Mouse (Mus musculus): ENCODE results near the gene Fut2.
A peak's percentile ranks its signal among the peaks of the same experiment; 100 is the strongest.

The Fut2 gene

DNA sequence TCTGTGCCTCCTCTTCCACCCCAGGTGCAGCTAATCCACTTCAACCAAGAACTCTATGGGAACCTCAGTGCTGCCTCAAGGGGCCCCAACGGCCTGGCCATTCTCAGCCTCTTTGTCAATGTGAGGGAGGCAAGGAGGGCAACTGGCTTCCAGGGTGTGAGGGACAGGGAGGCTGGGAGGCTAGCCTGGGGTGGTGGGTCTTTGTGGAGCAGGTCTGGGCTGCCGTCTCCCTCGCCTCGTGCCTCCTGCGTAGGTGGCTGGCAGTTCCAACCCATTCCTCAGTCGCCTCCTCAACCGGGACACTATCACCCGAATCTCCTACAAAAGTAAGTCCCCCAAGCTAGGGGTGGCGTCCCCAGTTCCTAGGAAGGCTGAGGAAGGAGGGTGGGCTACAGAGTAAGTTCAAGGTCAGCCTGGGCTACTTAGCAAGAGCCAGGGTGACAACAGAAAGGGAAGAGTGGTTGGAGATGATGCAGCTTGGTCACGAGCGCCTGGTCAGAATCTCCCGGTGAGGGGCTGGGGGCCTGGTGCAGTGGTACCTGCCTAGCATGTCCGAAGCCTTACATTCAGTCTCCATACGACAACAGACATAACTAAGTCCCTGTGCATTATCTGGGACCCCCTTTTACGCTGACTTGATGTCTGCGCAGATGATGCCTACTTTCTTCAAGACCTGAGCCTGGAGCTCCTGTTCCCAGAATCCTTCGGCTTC, 36.8 kb upstream of the Fut2 start:
- DNase-seq (ENCODE audit: low spot score) = no peak

DNA sequence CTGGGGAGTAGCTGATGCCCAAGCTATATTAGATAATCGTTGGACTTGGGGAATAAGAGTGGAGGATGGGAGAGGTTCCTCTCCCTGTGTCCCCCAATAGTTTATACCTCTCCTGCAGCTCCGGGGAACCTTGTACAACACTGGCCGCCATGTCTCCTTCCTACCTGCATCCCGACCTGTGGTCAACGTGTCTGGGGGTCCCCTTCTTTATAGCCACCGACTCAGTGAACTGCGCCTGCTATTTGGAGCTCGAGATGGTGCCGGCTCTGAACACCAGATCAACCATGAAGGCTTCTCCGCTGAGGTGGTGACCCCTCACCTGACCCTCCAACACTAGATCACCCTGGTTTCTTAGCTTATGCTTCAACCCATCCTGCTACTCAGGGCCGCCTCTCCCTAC, 36.1 kb upstream of the Fut2 start:
- DNase-seq (ENCODE audit: low spot score) = no peak

DNA sequence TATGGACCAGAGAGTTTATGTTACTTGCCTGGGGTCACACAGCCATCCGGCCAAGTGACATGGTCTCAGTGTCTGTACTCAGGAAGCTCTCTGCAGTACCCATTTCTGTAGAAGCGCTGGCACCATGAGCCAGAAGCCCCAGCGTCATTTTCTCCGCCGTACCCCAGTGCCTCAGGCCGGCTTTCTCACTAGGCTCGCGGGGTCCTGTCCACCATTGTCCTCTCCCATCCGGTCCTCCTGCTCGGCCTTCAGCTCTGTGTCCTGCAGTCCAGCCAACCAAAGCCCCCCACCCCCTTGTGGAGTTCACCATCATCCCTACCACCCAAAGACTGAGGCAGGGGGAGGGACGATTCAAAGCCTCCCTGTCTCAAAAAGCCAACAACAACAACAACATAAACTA, 35.4 kb upstream of the Fut2 start:
- DNase-seq (ENCODE audit: low spot score) = no peak

DNA sequence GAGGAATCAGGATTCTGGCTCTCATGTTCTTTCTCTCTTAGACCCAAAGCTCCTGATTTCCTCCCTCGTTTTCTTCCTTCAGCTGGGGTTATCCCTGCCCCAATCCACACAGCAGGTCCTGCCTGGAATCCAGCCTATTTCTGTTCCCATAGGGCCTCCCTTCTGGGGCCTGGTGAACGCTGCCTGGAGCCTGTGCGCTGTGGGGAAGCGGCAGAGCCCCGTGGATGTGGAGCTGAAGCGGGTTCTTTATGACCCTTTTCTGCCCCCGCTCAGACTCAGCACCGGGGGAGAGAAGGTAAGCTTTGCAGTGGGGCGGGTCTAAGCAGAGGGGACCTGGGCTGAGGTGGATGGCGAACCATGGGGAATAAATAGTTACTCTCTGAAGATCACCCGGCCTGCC, 34.9 kb upstream of the Fut2 start:
- no peak for DNase-seq (ENCODE audit: low spot score)

DNA sequence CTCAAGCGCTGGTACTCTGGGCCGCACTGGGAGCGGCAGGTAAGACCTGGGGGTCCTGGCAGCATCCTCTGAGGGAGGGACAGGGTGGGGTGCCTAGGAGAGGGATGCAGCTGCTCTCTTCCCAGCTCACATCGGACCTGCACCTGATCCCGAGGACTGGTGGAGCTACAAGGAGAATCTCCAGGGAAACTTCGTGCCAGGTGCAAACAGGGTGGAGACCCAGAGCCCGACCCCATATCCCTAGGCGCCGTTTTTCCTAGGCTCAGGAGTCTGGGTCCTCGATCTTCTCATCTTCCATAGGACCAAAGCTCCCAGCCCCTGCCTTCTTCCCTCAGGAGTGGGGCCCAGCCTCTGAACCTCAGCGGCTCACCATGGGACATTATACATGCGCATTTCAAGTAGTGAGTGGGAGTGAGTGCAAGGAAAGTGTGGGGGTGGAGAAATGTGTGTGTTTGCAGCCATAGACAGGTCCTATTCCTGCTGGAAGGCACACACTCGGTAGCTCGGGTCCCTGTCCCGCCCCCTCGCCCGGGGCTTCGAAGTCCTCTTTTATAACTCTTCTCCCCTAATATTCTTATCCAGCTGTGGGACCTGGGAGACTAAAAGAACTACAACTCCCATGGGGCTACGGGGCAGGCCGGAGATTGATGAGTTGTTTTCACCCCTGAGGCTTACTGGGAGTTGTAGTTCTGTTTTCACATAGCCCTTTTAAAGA, 34.3 kb upstream of the Fut2 start:
- DNase-seq (ENCODE audit: low spot score) = peak; percentile 85

DNA sequence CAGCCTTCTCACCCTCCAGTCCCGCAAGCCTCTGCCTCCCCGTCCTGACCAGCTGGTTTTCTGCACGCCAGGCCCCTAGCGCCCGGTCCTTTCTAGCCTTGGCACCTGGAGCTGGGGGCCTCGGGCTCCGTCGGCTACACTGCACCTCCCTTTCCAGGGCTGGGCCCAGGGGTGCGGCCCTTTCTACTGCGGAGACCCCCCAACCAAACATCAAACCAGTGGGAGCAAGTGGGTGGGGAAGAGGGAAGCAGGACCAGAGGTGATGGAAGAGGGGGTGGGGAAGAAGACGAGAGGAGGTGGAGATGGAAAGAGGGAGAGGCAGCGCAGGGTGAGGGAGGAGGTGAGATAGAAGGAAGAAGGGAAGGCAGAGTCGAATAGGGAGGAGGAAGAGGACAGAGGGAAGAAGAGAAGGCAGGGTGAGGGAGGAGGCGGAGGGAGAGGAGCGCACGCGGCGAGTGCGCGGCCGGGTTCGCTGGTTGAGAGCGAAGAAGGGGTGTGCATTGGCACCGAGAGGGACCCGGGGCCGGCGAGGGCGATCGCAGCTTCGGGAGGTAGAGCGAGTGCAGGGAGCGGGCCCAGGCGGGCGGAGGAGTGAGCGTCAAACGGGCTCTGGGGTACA, 33.4 kb upstream of the Fut2 start, which contains the start of gene Car11:
Gene Car11, plus strand, starts transcription at position 321 of the 619 bp plus-strand sequence.
- DNase-seq (ENCODE audit: low spot score) = no peak

DNA sequence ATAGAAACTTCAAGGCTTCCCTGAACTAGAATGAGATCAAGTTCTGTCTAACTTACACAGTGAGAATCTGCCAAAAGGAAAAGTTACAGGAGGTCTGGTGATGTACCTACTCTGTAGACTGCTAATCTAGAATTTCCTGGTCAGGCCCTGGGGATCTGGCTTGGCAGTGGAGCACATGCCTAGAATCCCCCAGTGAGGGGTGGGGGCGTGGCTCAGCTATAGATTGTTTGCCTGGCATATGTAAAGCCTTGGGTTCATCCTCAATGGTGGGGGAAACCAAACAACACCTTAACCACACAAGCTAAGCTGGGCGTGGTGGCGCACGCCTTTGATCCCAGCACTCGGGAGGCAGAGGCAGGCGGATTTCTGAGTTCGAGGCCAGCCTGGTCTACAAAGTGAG, 31.7 kb upstream of the Fut2 start:
- no peak for DNase-seq (ENCODE audit: low spot score)

DNA sequence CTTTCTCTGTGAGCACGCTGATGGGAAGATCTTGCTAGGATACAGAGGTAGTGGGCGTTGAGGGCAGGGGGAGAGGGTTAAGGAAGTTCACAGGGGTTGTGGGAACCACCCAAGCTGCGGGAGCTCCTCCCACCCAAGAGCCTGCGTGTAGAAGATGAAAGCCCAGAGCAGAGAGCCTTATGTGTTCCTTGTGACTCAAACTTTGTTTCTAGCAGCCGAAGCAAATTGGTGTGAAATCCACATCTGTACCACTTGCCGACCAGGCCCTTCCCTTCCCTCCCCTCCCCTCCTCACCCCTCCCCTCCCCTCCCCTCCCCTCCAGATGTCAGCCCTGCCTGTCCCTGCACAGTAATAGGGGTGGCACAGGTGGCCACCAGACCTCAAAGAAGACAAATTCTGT, 28.9 kb upstream of the Fut2 start:
- no peak for DNase-seq (ENCODE audit: low spot score)

DNA sequence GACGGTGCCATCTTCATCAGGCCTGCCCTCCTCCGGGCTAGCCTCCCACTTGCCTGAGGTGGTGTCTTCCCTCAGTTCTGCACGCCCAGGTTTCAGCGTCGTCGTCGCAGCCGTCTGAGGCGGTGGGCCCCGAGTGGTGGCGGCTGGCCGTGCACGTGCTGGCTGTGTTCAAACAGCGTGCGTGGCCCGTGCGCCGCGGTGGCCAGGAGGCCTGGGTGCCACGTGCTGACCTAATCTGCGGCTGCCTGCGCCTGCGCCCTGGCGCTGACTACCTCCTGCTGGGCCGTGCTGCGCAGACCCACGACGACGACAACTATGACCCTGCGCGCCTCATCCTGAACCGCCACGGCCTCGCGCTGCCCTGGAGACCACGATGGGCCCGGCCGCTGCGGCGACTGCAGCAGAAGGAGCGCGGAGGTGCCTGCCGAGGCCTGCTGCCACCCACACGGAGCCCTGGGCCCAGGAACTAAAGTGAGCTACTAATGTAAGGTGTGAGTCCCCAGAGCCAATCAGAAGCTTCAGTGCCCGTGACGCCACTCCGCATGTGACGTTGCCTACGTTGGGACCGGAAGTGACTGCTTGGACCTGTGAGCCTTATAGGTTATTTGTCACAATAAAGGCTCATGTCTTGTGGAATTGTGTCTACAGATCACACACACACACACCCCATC, 27.9 kb upstream of the Fut2 start, which contains the start of gene Sec1:
Gene Sec1, minus strand, starts transcription at position 482 of the 671 bp plus-strand sequence.
- no peak for DNase-seq (ENCODE audit: low spot score)

DNA sequence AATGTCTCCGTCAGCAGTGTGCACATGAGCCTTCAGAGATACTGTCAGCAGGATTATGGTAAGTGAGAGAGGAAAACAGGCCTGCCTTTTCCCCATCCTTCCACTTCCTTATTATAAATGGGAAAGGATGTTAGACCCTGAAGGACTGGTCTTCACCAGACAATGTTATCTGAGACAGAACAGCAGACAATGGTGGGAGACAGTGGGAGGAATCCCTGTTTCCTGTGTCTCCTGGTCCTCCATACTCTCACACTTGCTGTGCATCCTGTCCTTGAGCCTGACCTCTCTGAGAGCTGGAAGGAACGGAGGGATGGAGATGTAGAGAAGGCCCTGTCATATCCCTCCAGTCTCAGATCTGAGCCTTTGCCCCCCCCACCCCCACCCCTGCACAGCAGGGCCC, 26.2 kb upstream of the Fut2 start:
- no peak for DNase-seq (ENCODE audit: low spot score)

DNA sequence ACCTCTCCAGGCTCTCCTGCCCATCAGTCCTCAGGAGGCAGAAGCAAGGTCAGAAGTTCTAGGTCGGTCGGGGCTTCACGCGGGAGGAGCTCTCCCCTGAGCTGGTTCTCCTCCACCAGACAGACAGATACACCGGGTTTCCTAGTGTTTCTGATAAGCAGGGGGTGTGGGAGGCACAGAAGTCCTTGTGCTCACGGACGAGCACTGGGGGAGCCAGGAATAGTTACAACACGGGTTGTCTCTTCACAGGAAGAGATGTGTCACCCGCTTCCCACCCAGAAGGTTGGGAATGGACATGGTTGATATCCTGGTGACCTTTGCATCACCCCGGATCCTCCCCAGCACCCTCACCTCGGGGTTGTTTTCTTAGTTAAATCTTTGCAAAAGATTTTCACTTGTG, 23.6 kb upstream of the Fut2 start:
- DNase-seq (ENCODE audit: low spot score) = no peak

DNA sequence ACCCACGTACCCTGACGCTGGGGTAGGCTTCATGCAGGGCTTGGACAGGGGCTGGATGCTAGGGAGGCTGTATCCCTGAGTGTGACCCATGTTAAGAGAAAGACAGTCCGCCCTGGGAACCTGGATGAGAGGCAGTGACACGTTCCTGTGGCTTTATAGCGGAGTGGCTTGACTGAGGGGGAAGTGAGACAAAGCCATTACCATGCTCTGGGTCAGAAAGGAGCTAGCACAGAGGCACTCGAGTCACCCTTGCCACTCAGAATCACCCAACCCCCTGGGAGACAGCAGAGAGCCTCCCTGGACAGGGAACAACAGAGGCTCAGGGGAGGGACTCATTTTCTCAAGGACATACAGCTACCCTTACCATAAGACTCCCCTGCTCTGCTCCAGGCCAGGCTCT, 22.9 kb upstream of the Fut2 start:
- DNase-seq (ENCODE audit: low spot score) = no peak

DNA sequence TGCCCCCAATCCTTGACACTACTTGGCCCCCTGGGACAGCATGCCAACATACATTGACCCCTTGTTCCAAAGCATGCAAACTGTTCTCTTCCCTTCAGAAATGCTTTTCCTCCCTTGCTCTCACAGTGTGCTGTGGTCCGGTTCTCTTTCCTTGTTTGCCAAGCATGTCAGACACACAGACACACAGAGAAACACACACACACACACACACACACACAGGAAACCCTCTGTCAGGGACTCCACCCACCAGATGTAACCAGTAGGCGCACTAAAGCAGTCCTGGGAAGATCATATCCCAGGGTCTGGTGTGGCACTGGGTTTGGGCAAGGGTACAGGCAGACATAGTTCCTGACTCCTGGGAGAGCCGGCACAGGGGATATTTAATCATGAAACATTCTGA, 20.6 kb upstream of the Fut2 start:
- no peak for DNase-seq (ENCODE audit: low spot score)

DNA sequence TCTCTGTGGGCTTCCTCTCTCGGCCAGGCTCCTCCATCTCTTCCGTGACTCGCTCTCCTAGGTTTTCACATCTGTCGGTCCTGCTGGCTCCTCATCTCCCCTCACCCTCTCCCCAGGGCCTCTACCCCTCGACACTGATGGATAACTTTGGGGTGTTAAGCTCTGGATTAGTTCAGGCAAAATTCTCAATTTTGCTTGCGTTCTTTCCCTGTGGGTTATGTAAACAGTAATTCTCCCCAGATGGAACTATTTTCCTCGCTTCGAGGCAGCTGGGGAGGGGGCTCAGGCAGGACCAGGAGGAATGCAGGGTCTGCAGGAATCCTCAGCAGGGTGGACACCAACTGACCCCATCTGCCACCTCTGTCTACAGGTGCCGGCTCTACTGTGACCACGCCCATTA, 19.6 kb upstream of the Fut2 start:
- DNase-seq (ENCODE audit: low spot score) = no peak

DNA sequence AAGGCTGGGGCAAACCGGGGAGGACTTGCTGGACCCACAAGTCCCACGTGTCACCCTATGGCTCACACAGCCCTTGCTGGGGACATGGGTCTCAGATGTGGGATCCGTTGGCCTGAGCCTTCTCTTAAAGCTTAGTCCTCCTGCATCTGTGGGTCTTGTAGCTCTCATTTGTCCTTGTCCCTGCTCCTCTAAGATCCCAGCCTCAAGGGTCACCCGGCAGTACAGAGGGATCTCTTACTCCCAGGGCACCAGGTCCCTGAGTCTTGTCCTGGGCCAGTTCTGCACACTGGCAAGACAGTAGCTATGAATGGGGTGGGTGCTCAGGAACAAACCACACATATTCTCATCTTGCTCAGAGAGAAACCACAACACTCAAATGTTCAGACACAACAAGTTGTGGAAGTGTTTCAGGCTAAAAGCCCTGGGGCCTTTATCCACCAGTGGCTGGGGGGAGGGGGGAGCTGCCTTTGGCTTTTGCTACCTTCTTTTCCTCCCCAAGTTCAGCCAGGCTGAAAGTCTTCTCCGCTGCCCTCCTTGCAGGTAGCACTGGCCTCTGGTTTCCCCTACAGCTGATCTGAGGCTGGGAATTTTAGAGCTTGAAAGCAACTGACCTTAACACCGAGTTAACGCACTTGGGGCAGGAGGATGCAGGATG, 17.3 kb upstream of the Fut2 start, which contains the start of gene Ntn5:
Gene Ntn5, plus strand, starts transcription at position 627 of the 655 bp plus-strand sequence.
- DNase-seq (ENCODE audit: low spot score) = no peak

DNA sequence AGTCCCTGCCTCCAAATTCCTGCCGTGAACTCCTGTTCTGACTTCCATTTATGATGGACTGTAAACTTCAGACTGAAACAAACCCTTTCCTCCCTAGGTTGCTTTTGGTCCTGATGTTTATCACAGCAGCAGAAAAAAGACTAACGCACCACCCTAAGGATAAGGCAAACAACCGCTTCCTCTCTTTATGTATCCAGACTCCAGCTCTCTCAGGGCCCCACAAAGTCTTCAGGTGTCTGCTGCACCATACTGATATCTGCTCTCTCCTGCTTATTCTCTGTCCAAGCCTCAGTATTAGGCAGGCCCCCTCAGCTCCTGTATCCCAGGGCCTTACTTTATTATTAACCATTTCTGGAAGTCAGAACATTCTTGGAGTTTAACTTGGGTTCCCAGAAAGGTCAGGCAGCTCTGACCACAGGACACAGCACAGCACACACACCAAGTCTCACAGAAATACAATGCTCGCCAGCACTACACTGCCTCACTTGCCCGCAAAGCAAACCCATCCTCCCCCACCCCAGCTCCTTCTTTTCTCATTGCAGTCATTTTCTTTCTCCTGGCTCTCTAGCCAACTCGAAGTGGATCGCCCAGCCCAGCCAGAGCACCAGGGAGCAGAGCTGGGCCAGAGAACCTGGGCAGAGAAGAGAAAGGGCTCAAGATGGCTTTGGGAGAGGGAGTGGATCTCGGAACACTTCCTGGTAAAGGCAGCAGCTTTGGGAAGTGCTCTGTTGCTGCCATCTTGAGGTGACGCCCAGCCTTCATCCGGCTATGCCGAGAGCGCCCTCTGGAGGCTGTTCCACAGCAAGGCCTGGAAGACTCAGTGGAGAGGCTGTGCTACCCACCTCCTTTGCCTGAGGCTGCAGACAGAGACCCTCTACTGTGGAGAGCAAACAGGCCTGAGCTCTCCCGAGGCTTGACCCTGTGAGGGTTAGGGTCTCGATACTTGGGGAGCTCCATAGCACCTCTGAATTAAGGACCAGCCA, 16.2 kb upstream of the Fut2 start:
- peak; percentile 87 for DNase-seq (ENCODE audit: low spot score)

DNA sequence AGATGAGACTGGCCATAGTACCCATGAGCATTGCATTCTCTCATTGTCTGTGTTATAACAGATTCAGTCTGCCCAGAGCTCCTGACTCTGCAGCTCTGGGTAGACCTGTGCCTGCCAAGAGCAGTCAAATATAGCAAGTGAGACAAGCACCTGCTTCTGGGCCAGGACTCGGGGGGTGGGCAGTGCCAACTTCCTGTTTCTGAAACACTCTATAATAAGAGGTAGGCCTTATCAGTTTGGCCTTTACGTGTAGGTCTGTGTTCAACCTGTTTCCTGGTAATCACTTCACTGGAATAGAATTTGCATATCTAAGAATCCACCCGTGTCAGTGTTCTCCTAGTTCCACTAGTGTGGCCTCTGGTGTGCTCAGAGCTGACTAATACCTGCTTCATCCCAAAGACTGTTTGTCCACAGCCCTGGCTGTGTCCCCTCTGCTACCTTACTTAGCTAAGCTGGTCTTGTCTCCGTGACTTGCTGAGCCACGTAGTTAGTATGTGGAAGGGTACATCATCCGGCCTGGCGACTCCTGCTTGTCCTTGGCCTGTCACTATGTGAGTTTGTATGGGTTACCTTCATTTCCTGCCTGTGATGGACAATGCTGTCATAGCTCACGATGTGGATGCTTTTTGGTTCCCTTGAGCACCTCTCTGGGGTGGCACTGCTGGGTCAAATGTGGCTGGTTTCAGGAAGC, 15.0 kb upstream of the Fut2 start:
- no peak for DNase-seq (ENCODE audit: low spot score)

DNA sequence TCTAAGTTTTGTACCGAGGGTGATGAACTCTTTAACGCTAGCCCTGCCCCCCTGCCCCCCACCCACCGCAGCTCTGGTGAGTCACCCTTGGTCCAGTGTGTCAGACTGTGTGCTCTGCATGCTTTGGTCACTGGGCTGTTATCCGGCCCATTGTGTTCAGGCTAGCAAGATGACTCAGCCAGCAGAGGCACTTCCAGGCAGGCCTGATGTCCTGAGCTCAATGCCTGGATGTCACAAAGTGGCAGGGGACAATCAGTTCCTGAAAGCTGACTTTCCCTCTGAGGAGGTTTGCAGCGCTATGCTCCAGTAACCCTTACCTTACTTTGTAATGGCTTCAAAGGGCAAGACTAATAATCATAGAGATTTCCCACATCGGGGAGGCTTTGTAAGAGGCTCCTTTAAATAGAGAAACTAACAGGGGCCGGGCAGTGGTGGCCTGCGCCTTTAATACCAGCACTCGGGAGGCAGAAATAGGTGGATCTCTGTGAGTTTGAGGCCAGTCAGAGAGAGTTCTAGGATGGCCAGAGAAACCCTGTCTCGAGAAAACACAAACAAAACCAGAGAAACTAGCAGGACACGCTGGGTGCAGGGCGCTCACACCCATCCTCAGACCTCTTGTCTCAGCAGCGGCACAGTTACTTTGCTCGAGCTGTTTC, 13.9 kb upstream of the Fut2 start:
- DNase-seq (ENCODE audit: low spot score) = peak; percentile 73

DNA sequence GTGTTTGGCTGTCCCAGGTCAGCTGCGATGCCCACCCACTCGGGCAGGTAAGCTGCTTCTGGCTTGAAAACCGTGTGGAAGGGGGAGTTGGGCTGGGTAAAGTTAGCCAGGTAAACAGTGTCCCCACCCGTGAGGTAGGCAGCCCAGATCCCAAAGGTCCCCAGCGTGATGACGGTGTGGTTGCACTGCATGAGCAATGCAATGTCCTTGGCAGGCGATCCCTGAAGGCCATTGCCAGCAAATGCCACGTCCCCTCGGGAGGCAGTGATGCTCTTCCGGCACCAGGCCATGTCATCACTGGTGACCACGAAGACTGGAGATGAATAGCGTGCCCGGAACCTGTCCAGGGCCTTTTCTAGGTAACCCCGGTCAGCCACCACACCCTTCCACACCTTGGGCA, 12.3 kb upstream of the Fut2 start:
- DNase-seq (ENCODE audit: low spot score) = no peak
